Mouse (Mus musculus) ovary, adult 18-20 months (tissue): ENCODE measurements around the gene Zbtb38.

Experiments
- DNase-seq: peaks from one replicate; pipeline ENCODE4 v3.0.0; 2022; ENCODE audit warnings: low spot score, mixed read lengths

The Zbtb38 gene

DNA sequence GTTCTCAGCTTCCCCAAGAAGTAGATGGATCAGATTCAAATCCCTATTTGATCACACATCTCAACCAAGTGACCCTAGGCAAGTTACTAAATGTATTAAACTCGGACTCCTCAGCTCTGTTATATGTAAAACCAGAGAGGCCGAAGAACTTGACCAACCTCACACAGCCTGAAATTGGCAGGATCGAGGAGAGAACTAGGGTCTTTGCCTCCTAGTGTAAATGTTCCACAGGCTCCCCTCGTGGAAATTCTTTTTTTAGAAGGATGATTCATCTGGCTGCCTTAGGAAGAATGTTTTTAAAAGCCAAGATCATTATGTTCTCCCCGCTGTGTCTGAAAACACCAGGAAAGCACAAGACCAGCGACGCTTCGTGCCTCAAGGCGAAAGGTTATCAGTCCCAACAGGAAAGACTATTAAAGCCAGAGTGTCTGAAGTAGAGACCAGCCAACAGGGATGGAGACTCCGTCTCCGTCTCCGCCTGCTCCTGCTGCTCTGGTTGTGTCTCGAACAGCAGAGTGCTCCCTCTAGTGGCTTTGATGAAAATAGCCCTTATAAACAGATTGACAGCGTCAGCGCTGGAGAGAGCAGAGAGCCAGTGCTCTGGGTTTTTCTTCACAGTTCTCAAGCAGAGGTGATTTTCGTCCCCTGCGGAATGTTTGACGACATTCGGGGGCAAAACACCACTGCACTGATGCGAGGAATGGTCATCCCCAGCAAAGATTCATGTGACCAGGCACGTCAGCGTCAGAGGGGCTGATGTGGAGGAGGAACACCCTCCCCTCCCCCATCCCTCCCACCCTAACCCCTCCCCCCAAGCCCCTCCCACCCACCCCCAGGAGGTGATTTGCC, 6.3 kb upstream of the Zbtb38 start:
- DNase-seq, result peak; percentile 72

DNA sequence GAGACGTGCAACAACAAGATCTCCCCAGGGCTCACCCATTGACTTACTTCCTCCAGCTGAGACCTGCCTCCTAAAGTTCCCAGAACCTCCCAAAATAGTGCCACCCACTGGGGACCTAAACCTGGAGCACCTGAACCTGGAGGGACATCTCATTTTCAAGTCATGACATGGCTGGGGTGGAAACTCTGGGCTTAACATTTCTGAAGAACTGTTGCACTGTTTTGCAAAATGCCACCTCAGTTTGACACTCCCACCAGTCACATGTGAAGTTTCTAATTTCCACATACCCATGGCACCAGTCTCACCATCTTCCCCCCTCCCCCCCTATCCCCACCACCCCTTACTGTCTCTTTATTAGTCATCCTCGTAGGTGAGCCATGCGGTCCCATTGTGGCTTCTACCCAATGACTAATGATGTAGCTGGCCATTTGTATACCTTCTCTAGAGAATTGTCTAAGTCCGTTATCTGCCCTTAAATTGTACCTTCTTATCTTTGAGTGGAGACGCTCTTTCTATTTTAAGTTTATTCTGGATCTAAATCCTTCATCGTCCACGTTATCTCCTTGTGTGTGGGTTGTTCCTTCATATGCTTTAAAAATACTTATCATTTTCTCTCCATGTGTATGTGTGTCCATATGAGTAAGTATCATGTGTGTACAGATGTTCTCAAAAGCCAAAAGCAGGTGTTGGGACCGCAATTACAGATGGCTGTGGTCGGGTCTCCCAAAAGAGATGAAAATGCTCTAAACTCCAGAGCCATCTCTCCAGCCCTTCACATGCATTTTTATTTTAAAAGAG, 4.2 kb upstream of the Zbtb38 start:
- DNase-seq, result no peak

DNA sequence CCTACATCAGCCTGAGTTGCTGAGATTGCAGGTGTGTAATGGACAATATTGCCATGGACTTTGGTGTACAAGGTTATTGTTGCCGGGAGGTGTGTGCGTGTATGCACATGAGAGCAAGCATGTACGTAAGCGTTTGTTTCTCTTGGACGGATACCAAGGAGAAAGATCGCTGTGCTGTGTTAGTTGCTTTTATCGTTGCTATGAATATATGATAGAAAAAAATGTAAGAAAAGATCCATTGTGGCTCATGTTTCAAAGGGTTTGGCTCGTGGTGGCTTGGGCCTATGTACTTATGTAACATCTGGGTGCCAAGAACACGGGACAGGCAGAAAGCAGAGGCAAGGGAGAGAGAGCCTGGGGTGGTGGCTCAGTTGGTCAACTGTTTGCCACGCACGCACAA, 3.1 kb upstream of the Zbtb38 start:
- DNase-seq, result no peak

DNA sequence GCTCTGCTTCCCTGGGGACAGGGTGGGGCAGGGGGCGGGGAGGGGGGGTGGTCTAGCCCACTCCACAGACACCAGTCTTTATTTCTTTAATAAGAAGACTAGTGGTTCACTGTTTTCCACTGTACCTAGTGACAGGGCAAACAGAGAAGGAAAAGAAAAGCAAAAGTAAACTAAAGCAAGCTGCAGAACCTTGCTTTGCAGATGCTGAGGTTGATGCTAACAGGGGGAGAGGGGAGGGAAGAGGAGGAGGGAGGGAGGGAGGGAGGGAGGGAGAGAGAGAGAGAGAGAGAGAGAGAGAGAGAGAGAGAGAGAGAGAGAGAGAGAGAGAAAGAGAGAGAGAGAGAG, 2.0 kb upstream of the Zbtb38 start:
- no peak for DNase-seq

DNA sequence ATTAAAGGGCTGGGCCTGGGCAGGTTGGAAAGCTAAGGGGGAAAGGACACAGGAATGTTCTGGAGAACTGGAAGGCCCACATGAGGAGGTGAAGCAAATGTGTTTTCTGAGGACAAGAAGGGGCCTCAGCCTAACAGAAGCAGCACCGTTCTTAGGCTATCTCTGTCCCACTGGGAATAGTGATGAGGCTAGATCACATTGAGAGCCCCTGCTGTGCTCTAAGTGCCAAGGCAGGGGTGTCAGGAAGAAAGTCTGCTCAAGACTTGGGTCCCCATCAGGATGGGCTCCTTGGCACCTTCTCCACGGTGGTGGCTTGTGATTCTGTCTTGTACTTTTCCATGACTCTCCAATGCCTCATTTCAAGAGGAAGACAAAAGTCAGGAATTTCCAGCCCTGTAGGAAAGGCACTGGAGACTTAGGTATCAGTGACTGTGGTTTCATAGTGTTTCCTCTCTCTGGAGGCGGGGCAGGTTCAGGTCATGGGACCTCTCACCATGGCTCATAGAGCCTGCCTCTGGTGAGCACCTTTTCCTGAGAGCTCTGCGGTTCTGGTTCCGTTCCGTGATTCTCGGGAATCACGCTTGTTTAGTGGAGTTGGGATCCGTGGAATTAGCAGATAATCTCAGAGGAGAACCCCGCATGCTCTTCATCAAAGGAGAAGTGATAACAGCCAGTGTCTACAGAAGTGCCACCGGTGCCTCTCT, 1.4 kb upstream of the Zbtb38 start:
- no peak for DNase-seq

DNA sequence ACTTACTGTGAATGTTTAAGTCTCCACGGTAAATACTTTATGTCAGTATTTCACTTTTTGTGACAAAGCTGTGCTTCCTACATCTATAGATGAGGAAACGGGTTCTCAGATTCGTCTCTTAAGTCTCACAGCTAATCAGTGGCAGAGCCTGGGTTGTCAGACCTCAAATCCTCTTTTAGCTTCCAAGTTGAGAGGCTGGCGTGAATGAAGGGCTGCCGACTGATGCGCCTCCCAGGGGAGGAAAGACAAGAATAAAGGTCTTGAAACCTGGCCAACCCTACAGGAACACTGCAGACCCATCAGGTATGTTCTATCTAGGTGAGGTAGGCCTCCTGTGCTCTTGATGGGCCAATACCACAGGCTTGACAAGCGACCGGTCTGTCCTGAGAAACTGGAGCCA, 761 bp upstream of the Zbtb38 start:
- DNase-seq, result no peak

DNA sequence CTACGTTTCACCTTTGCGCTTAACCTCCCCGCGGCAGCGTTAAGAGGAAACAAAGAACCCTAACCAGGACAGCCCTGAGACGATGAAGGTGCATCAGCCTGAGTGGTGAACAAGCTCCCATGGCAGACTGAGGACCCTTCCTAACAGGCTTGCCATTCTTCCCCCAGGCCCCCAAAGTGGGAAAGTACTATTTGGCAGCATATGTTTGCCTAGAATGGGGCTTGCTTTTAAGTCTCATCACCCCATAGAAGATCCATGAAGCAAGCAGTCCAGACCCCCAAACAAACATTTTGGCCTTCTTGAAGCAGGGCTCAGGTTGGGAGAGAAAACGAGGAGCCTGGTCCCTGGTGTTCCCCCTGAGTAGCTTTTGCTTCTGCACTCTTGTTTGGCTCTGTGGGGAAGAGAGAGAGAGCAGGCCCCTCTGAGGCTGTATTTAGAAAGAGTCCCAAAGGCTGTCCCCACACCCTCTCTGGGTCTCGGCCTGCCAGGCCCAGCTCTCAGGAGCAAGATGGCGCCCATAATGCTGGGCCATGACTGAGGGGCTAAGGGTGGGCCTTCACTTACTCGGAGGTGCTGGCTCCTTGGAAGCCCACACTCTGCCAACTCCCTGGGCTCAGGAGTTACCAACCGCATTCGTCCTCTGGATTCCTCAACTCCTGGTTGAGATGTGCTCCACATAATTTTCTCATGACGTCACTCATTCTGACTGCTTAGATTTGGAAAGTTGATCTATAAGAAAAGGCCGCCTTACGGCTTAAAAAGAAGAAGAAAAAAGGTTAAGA, 619 bp downstream of the Zbtb38 start:
- no peak for DNase-seq

DNA sequence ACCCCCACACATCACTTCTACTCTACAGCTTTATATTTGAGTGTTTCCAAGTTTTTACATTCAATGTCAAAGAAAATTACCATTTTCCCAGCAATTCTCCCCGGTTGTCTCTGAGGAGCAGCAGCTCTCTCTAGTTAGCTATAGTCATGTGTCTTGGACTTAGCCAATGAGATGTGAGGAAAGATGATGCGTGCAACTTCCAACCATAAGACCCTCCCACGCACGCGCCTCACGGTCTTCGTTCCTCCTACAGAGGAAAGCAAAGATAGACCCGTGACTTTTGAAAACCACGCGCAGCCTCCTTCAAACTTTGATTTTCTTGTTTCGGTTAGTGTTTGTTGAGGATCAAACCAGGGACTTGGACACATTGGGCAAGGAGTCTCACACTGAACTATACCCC, 2.0 kb downstream of the Zbtb38 start:
- DNase-seq, result no peak

DNA sequence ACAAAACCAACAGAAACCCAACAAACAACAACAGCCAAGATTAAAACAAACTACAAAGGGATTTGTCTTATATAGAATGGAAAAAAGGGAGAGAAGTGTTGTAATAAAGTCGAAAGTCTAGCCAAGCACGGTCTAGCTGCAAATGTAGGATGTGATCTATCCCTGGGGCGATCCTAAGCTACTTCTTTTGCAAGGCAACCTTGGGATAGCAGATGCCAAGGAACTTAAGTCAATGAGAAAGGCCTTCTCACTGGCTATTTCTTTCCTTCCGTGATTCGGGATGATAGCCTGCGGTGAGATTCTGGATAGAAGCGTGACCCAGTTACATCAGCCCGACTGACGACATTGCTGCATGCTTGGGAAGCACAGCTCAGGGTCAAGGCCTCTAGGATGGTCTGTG, 6.1 kb downstream of the Zbtb38 start:
- DNase-seq, result no peak

DNA sequence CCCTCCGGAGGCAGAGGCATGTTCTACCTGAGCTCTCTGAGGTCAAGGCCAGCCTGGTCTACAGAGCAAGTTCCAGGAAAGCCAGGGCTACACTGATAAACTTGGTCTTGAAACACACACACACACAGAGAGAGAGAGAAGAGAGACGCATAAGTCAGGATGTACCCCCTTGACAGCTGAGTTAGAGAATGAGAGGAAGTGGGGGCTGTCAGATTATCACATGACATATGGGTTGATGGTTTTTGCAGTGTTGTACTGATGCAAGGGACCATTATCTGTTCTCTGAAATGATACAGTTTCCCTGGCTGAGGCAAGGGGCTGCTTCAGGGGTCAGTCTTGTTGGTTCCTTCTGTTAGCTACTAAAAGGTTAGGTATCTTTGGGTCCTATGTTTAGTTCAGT, 7.7 kb downstream of the Zbtb38 start:
- no peak for DNase-seq

DNA sequence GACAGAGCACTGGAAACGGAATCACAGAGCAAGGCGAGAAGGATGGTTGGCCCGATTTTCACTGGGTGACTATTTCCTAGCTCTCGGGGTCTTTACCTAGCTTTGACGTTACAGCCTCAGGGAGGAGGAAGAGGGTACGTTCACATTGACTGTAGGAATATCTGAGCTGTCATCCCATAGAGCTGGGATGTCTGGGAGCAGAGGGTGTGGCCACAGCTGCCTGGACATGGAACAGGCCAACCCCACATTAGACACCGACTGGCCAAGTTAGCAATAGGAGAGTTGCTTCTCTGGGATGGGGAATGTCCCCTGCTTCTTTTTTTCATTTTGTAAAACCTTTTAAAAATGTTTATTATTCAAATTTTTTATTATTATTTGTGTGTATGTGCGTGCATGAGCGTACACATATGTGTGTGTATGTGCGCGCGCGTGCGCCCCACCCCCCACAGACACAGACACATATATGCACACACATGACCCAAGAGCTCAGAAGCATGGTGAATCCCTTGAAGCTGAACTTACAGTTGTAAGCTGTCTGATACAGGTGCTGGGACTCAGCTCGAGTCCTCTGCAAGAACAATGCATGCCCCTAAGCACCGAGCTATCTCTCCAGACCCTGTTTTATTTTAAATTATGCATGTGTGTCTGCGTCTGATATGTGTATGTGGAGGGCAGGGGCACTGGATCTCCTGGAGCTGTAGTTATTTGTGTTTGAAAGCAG, 11.1 kb downstream of the Zbtb38 start:
- no peak for DNase-seq

DNA sequence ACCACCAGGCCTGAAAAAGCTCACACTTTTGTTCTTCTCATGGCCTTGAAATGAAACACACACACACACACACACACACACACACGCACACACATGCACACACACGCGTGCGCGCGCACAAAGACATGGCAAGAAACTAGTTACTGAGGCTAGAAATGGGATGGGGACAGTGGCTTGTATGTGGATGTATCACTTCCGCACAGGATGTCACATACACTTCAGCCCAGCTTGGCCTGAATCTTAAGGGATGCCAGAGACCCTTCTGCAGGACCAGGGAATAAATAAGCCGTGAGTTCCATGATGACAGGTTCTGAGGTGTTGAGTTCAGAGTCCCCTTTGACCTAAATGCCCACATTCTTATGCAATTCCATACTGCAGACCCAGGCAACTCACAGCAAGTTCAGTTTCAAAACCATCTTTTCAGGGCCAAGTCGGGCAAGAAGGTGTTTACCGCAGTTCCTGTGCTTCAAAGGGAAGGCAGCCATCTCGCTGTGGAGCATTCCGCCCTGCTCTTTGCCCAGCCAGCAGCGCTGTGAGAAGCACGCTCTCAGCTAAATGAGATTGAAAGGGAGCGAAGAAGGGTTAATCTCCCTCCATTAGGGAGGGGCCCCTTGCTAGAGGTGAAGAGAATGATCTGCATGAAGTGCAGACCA, 11.8 kb downstream of the Zbtb38 start:
- DNase-seq, result no peak

DNA sequence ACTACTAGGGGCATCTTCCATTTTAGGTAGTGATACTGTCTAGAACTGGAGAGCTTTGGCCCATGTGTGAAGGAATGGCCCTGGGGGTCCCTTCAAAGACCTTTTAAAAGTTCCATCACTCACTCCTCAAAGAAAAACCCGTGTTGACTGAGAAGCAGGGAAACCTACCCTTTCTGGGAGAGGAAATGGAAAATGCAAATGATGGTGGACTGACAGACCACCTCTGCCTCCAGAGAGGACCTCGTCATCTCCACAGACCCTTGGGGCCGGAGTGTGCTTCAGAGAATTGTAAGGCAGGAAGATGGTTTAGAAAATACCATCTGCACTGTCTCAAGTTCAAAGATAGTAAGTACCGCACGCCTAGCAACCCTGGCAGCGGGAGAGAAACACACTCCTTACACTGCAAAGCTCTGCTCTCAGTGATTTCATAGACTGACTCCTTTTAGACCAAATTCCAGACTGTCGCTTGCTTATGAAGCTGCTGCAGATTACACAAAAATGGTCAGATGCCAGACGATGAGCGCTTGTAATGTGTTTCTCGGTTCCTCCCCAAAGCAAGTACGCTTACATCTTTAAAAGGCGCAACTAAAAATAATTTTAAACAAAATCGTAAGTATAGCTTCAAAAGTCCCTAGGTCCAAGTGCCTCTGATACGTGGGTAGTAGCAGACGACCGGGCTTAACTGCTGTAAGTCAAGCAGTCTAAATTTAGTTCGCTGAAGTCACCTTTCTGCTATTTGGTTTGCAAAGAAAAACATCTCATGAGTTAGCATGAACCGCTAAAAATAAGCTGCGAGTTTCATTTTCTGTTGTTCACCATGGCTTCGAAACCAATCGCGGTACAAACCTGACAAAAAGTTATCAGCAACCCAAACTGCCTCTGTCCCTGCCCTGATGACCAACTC, 12.6 kb downstream of the Zbtb38 start:
- DNase-seq, result no peak

DNA sequence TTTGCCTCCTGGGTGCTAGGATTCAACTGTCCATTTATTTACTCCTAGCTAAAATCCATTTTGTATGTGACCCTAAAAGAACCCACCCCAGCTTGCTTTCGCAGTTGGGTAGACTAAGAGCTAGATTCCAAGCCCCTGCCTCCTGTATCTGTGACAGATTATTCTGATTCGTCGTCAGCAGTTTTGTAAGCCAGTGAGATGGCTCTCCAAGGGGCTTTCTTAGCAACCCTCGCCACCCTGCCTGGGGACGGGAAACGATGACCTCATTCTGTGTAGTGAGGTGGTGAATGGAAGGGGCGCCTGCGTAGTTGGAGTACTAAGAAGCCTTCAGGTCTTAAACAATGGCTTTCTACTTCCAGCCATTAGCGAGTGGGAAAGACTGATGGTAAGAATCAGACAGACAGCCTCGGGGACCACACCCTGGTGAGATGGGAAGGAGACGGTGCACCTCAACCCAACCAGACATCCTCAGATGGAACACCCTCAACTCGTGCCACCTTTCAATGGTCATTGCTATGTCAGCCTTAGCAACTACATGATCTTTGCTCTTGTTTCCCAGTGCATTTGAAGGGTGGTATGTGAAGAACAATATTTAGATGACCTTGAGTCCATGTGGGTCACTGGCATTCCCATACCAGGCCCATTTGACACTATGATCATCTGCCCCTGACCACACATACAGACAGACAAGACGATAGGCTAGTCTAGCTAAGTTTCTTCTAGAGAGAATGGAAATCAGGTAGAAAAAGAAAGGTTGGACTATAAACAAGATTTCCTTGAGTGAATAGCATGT, 13.9 kb downstream of the Zbtb38 start:
- no peak for DNase-seq

DNA sequence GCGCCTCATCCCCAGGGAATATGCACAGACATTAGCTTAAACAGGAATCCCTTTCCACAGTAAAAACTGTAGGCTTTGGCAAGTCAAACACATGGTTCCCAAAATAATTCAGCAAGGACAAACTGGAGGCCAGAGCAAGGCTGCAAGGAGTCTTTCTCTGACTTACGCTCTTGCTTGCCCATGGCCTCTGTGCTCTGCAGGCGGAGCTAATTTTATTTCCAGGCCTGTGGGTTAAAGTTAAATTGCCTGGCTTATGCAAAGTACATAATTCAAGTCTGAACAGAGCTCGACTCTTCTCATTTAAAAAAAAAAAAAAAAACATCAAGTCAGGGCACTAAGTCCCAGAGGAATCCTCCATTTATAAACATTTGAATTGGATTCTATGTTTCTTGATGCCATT, 16.7 kb downstream of the Zbtb38 start:
- peak; percentile 54 for DNase-seq

DNA sequence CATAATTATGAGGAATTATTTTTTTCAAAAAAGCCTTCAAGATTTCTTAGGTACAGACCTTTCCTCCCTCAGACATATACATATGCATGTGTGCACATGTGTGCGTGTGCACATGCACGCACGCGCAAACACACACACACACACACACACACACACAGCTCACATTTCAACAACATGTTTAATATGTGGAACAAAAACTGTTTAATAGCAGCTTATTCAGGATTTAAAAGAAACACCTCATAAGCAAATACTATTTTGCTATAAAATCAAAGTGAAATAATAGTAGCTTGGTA, 19.3 kb downstream of the Zbtb38 start:
- no peak for DNase-seq

DNA sequence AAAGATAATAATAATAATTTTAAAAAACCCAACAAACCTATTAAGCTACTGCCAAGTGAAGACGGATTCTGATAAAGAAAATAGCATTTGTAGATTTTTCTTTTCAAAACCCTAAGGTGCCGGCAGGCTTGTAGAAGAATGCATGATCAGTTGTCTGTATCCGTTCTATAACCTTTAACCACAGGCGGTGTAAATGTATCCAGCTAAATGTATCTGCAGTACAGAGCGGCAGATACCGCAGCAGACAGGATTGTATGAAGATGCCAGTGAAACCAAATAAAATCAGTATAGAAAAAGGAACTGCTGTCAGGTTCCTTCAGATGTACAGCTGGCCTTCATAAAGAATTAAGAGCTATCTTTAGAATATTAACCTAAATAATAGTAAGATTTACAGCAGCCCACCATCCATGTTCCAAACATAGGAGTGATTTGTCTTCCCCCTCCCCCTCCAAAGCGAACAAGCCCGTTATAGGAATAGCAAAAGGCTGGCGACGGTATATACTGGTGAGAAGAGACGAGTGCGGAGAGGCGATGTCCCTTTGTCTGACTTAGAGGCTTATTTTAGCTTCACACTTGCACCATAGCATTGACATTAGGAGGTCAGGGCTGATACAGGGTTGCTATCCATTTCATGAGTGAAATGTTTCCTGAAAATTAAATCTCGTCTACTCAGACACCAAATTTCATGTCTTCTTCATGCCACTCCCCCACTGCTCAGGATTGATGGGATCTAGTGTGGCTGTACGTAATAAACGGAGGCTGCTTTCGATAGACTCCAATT, 19.8 kb downstream of the Zbtb38 start:
- no peak for DNase-seq

DNA sequence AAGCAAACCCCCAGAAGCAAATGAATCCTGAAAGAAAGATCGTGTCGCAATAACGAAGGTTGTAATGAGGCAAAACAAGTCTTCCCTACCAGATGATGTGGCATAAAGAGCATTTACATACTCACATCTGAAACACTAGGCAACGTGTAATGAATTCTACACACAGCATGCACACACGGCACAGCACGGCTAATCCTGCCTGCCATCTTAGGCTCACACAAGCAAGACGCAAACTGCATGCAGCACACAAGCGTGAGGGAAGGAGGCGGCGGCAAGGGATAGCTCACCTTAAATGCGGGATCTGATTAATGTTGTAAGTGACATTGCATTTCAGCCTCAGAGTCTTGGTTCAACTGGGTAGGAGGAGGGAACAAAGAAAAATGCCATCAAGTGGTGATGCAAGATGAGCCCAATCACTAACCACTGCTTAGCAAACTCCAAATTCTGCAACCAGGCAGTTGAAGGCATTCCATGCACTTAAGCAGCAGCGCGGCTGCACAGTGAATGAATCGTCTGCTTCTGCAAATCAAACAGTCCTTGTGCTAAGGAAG, 20.6 kb downstream of the Zbtb38 start:
- no peak for DNase-seq
